Mouse (Mus musculus) v-Abl transformed pro-B cells (cell line): Measurements from ENCODE around the gene Cep170b.

Source experiments
- in situ Hi-C, 2 experiments: fragments of 400-800 bp; cut with MboI; formaldehyde crosslinking; loops; one replicate each; pipeline ENCODE4 v1.15.1; 2025; ENCODE audit not compliant: unreplicated experiment in 2 of 2

The Cep170b gene

DNA sequence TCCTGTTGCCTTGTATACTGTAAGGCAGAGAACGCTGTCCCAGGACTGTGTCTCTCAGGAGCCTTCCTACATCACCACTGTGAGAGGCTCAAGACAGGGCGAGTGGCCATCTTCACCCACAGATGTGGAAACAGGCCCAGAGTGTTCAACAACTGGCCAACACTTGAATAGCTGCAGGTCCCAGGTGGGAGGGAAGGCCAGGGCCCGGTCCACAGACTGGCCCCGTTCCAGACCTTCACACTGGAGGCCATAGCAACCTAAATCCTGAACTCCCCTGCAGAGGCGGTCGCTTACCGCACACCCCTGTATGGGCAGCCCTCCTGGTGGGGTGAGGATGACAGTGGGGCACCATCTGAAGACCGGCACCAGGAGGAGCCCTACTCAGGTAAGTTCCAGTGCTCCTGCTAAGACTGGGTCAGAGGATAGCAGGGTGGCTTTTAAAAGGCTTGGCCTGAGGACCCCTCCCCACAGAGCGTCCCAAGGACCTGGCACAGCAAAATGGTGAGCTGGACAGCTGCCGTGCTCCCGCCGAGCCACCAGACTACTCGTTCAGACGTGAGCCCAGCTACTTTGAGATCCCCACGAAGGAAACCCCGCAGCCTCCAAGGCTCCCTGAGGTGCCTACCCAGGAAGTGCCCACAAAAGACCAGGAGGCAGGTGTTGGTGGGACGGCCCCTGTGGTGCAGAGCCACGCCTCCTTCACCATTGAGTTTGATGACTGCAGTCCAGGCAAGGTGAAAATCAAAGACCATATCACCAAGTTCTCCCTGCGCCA is 14.8 kb downstream of the Cep170b start:
- in situ Hi-C loops = no loop called here

DNA sequence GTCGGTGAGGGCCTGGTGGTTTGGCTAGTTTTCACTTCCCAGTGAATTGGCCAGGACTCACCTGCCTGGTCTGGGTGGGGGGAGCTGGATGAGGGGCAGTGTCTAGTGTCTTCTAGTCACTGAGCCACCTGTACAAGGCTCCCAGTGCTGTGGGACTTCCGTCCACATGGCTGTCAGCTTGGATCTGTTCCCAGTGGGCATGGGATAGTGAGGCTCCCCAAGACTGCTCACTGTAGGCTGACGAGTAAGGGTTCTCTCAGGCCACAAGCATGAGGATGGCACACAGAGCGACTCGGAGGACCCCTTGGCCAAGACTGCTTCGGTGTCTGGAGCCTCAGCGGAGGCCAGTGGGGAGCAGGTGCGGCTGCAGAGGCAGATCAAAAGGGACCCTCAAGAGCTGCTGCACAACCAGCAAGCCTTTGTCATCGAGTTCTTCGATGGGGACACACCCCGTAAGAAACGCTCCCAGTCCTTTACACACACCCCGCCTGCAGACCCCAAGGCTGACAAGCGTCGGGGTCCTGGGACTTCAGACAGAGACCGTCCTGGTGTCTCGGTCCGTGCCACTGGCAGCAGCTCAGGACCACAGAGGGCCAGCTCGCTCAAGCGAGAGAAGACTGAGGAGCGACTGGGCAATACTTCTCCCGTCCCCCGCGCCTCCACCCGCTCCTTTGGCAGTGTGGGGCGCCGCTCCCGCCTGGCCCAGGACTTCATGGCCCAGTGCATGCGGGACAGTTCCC is 15.8 kb downstream of the Cep170b start:
- in situ Hi-C loops = no loop called here

DNA sequence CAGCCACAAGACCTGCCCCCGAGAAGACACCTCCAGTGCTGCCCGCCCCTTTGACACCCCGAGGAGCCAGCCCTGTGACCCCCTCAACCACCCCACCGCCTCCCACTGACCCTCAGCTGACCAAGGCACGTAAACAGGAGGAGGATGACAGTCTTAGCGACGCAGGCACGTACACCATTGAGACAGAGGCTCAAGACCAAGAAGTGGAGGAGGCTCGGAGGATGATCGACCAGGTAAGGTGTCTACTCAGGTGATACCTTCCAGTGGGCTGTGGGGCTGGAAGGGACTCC is 16.3 kb downstream of the Cep170b start:
- in situ Hi-C loops = no loop called here

DNA sequence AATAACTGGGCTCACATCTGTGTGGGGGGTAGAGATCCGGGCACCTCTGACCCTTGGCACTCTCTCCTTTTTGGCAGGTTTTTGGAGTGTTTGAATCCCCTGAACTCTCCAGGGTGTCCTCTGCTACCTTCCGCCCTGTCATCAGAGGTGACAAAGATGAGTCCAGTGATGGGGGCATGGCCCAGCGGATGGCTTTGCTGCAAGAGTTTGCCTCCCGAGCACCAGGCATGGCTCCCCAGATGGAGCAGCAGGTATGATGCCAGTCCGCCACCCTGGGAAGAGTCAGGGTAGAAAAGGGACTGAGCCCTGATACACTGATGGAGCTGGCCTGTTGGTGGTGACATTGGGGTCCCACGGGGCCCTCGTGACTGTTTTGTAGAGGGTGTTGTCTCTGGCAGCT is 16.8 kb downstream of the Cep170b start:
- in situ Hi-C loops = no loop called here

DNA sequence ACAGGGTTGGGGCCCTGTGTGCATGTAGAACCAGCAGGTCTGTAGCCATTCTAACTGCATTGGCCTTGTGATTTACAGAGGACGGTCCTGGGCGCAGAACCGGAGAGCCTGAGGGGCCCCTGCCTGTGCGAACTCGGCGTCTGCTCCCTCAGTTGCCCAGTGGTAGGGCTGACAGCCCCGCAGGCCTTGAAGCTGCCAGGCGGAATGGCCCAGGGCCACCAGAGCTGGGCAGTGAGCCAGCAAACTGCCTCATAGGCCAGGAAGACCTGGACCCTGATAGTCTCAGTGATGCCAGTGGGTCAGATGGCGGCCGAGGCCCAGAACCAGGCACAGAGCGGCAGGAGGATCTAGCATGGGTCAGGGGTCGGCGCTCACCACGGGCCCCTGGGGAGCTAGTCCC is 17.5 kb downstream of the Cep170b start:
- in situ Hi-C loops = no loop called here

DNA sequence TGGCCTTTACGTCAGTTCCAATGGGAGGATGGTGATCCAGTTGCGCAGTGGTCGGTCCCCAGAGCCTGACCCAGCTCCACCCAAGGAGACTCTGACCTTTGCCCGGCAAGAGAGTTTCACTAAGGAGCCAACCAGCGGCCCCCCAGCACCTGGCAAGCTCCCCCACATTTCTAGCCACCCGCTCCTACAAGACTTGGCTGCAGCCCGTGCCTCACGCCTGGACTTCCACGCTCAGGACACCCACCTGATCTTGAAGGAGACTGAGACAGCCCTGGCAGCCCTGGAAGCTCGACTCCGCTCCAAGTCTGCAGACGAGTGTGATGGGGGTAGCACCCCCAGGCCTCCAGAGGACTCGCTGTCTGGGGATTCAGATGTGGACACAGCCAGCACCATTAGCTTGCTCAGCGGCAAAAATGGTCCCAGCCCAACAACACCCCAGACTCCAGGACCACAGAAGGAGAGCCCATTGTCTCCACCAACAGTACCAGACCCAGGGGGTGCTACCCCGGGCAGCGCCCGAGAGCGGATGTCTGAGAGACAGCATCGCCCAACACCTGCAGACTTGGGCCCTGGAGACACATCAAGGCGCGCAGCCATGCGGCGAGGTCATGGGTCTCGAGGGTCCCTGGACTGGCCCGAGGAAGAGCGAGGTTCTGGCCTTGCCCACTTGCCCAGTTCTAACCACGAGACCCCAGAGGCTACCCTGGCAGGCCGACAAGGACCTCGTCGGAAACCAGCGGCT is 18.2 kb downstream of the Cep170b start:
- in situ Hi-C loops = no loop called here

DNA sequence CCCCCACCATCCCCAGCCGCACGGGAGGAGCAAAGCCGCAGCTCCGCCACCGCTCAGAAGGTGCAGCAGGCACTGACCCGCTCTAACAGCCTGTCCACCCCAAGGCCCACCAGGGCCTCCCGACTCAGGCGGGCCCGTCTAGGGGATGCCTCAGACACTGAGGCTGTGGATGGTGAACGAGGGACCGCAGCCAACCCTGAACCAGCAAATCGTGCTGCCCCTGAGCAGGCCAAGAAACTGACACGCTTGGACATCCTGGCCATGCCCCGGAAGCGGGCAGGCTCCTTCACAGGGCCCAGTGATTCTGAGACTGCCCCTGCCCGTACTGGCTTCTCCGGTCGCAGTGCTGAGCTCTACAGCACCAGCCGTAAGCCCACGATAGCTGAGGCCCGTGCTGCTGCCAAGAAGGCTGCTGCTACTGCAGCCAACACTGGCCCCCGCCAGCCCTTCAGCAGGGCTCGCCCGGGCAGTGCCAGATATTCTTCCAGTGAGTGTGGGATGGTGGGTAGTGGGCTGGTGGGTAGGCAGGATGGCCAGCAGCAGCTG is 18.8 kb downstream of the Cep170b start:
- in situ Hi-C loops = no loop called here

DNA sequence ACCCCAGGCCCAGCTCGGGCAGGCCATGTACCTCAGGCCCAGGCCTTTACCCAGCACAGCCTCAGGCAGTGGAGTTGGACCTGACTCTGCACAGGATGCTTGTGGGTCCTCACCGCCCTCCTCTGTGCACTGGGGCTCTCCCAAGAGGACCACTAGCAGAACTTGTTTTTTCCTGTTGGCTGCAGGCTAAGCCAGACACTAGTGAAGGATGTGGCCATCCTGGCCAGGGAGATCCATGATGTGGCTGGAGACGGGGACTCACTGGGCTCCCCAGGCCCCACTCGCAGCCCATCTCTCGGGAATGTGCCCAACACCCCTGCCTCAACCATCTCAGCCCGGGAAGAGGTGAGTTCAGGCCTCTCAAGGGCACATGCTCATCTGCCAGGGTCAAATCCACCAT is 22.5 kb downstream of the Cep170b start:
- in situ Hi-C loops = loop anchor here (10.0 kb wide), 2 partner anchors 192 to 252 kb away; no protein-coding TSS in a partner anchor

DNA sequence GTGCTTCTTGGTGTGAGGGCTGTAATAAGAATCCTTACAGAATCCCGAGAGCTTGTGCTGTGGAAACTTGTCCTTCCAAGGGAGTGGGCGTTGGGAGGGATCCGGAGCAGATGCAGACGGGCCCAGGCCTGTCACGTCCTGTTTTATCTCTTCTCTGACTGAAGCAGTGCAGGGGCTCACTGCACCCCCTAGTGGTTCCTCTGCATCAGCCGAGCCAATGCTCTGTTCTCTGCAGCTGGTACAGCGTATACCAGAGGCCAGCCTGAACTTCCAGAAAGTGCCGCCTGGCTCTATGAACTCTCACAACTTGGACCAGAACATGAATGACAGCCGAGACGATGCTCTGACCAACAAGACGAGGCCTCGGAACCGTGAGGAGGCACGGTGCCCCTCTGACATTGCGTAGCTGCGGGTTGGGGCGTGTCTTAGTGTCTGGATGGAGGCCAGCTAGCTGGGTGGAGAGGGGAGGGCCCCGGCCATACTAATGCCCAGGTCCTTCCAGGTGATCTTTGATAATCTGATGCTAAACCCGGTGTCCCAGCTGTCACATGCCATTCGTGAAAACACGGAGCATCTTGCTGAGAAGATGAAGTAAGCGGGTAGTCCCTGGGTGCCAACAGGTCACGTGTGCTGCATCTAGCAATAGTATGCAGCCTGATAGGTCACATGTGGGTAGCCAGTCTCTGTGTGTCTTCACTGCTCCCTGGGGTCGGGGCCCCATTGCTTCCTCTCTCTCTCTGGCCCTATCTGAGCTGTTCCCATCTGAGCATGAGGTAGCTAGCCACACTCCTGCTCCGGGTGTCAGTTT is 23.1 kb downstream of the Cep170b start:
- in situ Hi-C loops = loop anchor here (10.0 kb wide), 2 partner anchors 191 to 251 kb away; no protein-coding TSS in a partner anchor

DNA sequence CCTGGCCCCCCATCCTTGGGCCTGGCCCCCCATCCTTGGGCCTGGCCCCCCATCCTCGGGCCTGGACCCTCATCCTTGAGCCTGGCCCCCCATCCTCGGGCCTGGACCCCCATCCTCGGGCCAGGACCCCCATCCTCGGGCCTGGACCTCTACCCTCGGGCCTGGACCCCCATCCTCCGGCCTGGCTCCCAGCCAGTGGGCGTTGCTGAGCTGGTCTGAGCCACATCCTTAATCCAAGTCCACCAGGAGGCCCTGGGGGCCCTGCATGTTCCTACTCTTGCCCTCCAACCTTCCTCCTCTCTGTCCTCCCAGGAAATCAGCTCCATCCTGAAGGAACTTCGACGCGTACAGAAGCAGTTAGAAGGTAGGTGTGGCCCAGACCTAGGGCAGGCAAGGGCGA is 24.0 kb downstream of the Cep170b start:
- in situ Hi-C loops = loop anchor here (10.0 kb wide), 2 partner anchors 191 to 251 kb away; no protein-coding TSS in a partner anchor

DNA sequence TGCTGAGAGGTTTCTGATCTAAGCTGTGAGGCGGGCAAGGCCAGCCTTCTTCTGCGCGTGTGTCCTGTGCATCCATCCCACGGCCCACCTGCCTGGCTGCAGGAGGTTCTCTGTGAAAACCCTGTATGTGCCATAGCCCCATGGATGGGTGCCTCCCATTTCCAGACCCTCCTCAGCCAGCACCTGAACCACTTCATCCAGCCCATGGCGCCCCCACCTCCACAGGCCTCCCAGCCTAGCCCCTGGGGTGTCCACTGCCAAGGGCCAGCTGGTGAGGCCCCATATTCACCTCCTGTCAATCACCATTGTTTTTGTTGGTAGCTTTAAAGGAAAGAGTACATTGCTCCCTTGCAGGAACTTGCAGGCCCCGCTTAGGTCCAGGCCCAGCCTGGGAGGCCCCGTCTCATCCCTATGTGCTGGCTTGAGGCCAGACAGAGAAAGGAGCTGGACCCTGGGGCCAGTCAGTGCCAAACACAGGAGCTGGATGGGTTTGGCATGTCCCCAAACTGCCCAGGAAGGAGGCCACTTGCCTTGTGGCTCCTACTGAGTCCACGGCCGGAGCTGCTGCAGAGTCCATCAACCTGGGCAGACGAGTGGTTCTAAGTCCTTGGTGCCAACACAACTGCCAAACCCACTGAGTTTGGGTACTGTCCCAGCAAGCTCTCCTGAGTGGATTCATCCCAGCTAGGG is 24.8 kb downstream of the Cep170b start:
- in situ Hi-C loops = loop anchor here (5.0 to 10.0 kb wide), 4 partner anchors 52 to 250 kb away; no protein-coding TSS in a partner anchor

DNA sequence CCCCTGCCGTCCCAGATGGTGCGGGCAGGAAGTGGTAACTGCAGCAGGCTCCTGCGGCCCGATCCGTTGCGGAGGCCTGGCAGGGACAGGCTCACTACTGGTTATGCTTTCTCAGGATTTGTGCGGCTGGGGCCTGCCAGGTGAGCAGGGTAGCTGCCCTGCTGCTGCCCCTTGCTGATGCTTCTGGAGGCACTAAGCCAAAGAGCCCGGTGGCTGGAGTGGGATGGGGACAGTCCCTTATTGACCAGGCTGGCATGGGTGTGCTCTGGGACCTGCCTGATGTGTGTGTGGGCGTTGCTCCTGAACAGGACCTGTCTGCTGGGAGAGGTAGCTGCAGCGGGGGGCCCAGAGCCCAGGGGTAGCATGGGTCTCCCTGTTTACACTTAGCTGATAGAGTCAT is 25.5 kb downstream of the Cep170b start:
- in situ Hi-C loops = loop anchor here (5.0 to 10.0 kb wide), 4 partner anchors 52 to 249 kb away; no protein-coding TSS in a partner anchor

DNA sequence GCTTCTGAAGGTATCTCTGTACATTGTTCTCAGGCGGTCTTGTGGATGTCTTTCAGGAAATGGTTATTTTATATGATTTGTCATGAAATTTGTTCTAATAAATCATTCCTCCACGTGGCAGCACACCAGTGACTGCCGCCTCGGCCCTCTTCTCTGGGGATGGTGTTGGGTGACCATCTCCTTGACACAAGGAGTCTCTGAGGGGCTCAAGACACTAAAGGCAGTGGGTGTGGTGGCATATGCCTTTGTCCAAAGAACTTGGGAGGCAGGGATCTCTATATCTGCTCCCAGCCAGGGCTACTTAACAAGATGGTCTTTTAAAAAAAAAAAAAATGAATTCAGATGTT is 26.2 kb downstream of the Cep170b start:
- in situ Hi-C loops = loop anchor here (5.0 to 10.0 kb wide), 4 partner anchors 51 to 248 kb away; no protein-coding TSS in a partner anchor

DNA sequence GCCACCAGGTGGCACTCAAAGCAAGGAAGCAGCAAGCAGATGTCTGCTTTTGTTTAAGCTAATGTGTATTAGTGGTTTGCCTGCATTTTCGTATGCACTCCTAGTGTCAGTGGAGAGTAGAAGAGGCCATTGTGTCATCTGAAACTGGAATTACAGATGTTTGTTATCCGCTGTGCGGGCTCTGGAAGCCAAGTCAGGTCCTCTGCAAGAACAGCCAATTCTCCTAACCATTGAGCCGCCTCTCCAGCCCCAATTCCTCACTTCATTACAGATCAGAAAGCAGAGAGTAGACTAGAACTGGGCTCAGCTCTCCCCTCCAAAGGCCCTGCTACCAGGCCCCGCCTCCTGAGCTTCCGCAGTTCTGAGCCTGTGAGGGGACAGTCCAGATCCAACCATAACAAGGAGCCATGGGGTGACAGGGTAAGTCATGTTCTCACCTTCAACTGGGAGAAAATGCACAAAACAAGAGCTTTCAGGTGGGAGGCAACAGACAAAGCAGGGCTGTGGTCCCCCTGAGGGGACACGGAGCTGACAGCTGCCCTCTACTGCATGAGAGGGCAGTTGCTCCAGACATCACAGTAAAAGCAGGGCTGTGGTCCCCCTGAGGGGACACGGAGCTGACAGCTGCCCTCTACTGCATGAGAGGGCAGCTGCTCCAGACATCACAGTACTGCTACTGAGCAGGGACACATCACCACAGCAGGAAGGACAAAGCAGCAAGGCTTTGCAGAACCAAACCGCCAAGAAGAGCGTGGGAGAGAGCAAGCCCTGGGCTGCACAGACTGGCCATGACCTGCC is 26.8 kb downstream of the Cep170b start:
- in situ Hi-C loops = loop anchor here (5.0 to 10.0 kb wide), 4 partner anchors 50 to 248 kb away; no protein-coding TSS in a partner anchor

DNA sequence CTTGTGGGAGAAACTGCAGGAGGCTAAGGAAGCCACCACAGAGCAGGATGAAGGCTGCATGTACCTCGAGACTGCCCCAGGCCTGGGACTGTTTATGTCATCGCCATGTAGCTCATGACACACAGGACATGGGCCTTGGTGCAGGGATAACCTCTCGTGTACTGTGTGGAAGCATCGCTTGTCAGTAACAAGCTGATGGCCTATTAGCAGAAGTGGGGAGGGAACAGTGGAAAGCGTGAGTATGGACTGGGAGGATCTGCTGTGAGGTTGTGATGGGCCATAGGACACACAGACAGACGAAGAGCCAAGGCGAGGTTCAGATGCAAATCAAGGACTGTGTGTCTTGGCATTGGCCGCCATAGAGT is 27.3 kb downstream of the Cep170b start:
- in situ Hi-C loops = loop anchor here (5.0 to 10.0 kb wide), 4 partner anchors 50 to 247 kb away; no protein-coding TSS in a partner anchor

DNA sequence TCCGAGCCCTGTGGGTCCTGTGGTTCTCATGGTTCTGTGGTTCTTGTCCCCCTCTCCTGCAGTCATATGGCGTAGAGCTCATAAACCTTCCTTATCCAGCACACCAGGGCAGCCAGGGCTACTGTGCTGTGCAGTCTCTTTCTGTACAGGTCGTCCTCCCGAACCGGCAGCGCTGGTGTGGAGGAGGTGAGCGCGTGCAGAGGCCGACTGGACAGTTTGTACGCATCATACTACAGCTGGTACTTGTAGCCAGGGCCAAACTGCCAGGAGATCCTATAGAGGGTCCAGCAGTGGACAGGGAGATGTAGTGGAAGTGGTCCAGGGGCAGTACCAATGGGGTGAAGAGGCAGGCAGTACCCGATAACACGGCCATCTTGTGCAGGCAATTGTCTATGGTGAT is 30.7 kb downstream of the Cep170b start:
- in situ Hi-C loops = no loop called here

DNA sequence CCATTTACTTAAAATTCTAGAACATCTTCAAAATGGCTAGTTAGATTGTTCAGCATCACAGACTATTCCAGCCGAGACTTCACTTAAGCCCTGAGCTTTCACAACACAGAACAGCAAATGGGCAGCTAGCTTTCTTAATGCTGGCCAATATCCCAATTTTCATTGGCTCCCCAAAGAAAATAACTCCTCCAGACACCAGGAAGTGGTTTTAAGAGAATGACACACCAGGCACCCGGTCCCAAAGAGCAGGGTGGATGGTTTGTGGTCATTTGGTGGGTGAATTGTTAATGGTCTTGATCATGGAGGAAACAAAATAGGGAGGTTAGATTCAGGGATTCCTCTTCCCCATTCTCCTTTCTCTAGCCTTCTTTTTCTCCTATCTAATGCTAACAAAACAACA is 32.1 kb downstream of the Cep170b start:
- in situ Hi-C loops = no loop called here

DNA sequence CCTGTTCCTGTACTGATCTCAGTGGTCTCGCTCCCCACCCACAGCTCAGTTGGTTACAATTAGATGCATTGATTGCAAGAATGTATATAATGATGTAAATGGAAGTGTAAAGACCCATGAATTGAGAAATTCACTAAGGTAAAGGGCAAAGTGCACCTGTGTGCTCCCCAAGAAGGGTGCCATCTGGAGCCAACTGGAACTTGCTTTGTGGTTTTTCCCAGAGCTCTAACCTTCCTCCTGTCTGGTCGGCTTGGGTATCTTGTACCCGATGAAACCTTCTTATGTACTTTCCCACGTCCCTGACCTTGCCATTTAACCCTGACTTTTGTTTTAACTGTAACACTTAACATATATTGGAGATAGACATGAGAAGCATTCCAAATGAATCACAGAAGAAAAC is 35.6 kb downstream of the Cep170b start:
- in situ Hi-C loops = no loop called here

DNA sequence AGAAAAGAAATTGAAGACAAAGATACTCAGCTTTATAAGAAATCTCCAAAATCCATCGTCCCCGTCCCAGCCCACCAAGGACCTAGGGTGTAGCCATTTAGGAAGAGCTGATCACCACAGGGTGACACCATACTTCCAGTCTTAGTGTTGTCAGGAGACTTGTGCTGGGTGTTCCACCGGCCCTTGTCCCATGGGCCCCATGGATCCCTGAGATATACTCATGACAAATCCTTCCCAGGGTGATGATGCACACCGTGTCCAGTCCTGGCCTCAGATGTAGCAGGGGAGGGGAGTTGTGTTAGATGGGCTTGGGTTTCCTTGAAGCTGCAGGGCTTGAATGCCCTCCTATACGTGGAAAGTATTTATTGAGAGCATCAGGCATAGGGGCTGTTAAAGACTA is 37.6 kb downstream of the Cep170b start:
- in situ Hi-C loops = no loop called here
